Mouse (Mus musculus) neural tube, embryonic 11.5 days (tissue): Measurements from ENCODE around the gene Tbx6. TPM values are rescaled to one million over a fixed set of nuclear protein-coding genes. Genes with fewer than 3 reads are reported as not detected.

Experiments
- ATAC-seq: fragments of 200-750 bp; cut with Nextera tagmentation; 2 replicates; pipeline ENCODE4 v1.8.0; 2017; ENCODE audit warnings: moderate number of reproducible peaks, mild to moderate bottlenecking, moderate TSS enrichment, moderate library complexity; ENCODE audit not compliant: insufficient read depth, low FRiP score, low TSS enrichment
- DNase-seq: peaks from one replicate; pipeline ENCODE4 v3.0.0-alpha.2; 2015; ENCODE audit warnings: low spot score
- H3K27ac ChIP-seq: fragments of 300-500 bp; sonication (generic); 2 replicates; pipeline ENCODE4 v1.5.1; 2014; ENCODE audit warnings: low read depth, mild to moderate bottlenecking, low read length
- H3K27me3 ChIP-seq: fragments of 300-500 bp; sonication (generic); 2 replicates; pipeline ENCODE4 v1.6.1; 2014; ENCODE audit warnings: mild to moderate bottlenecking, low read length, mixed read lengths; ENCODE audit not compliant: control insufficient read depth, insufficient read depth
- H3K36me3 ChIP-seq: fragments of 300-500 bp; sonication (generic); 2 replicates; pipeline ENCODE4 v1.6.1; 2014; ENCODE audit warnings: mild to moderate bottlenecking, low read length, moderate library complexity, mixed read lengths; ENCODE audit not compliant: control insufficient read depth, insufficient read depth
- H3K4me1 ChIP-seq: fragments of 300-500 bp; sonication (generic); 2 replicates; pipeline ENCODE4 v1.6.1; 2014; ENCODE audit warnings: low read length, mixed read lengths; ENCODE audit not compliant: control insufficient read depth, insufficient read depth
- H3K4me2 ChIP-seq: fragments of 300-500 bp; sonication (generic); 2 replicates; pipeline ENCODE4 v1.6.1; 2014; ENCODE audit warnings: low read depth, mild to moderate bottlenecking, moderate library complexity
- H3K4me3 ChIP-seq: fragments of 300-500 bp; sonication (generic); 2 replicates; pipeline ENCODE4 v1.5.1; 2014; ENCODE audit warnings: low read depth, low read length
- H3K9ac ChIP-seq: fragments of 300-500 bp; sonication (generic); 2 replicates; pipeline ENCODE4 v1.6.1; 2014; ENCODE audit warnings: mild to moderate bottlenecking, low read length
- H3K9me3 ChIP-seq: fragments of 300-500 bp; sonication (generic); 2 replicates; pipeline ENCODE4 v1.6.1; 2016; ENCODE audit warnings: low read length; ENCODE audit not compliant: control insufficient read depth
- WGBS: fragments of 180-500 bp; shearing (Covaris S2); extraction: QIAGEN DNeasy Blood & Tissue Kit; methylation state at CpG from one replicate; pipeline ENCODE4 v1.1.7; 2014; 5-methylcytosine and 5-hydroxymethylcytosine counted together
- polyA plus RNA-seq: library from polyadenylated mRNA; unstranded; fragments of >200 nt; fragmentation: Nextera tagmentation; extraction: Ambion mirVana; gene quantifications from 2 replicates; pipeline ENCODE4 v1.2.1, GENCODE M21; 2014

The Tbx6 gene
- polyA plus RNA-seq, 1 experiment from 2014 or later, result 0.38 TPM

- Histone ChIP-seq H3K36me3 (no peaks in the 10 kb centered on the region), H3K4me1 (no peaks in the 10 kb centered on the region), H3K9ac (no peak overlapping the region), H3K27me3 (no peaks in the 10 kb centered on the region), H3K9me3 (no peaks in the 10 kb centered on the region), H3K4me3 (no peak overlapping the region), H3K4me2 (no peak overlapping the region), H3K27ac (no peak overlapping the region)
- WGBS, result 77% methylated on average over 7 of the region's 7 CpGs
- no peak for DNase-seq
- ATAC-seq, result no peak
Observed at GRCm38 (mm10) chr7:126748824-126749223, 32.5 kb upstream of the Tbx6 start.

GRCm38 (mm10) chr7:126749582-126750343 is 31.5 kb upstream of the Tbx6 start:
- Histone ChIP-seq H3K4me1 (no peaks in the 10 kb centered on the region), H3K9ac (no peak overlapping the region), H3K9me3 (no peaks in the 10 kb centered on the region), H3K4me3 (no peak overlapping the region), H3K4me2 (no peak overlapping the region), H3K27me3 (no peaks in the 10 kb centered on the region), H3K36me3 (no peaks in the 10 kb centered on the region), H3K27ac (no peak overlapping the region)
- WGBS, result 96% methylated on average over 17 of the region's 17 CpGs
- DNase-seq (no peak), ATAC-seq (no peak)

GRCm38 (mm10) chr7:126754866-126755265 is 26.4 kb upstream of the Tbx6 start:
- ATAC-seq, result peak; percentile 54; the same call in 1 of the 2 replicates
- Histone ChIP-seq H3K27ac (no peak overlapping the region), H3K36me3 (no peaks in the 10 kb centered on the region), H3K4me2 (no peak overlapping the region), H3K9me3 (no peaks in the 10 kb centered on the region), H3K9ac (0 out of 2 replicates have a peak overlapping the region, but pooled peaks have one; percentile 27), H3K4me1 (no peaks in the 10 kb centered on the region), H3K4me3 (no peak overlapping the region), H3K27me3 (no peaks in the 10 kb centered on the region)
- WGBS, result under 1% methylated on average over 9 of the region's 9 CpGs
- DNase-seq, result peak; percentile 83

- no peak overlapping the region for H3K4me2 ChIP-seq
- H3K27ac ChIP-seq, result no peak overlapping the region
- DNase-seq, result no peak
- no peak overlapping the region for H3K4me3 ChIP-seq
- H3K9me3 ChIP-seq, result no peaks in the 10 kb centered on the region
- H3K4me1 ChIP-seq, result 0 out of 2 replicates have a peak, but pooled peaks cover 2% of the 10 kb centered on the region
- peak; percentile 15; the same call in 1 of the 2 replicates for ATAC-seq
- H3K27me3 ChIP-seq, result no peaks in the 10 kb centered on the region
- 68% methylated on average over 7 of the region's 7 CpGs for WGBS
- no peak overlapping the region for H3K9ac ChIP-seq
- no peaks in the 10 kb centered on the region for H3K36me3 ChIP-seq
Observed at GRCm38 (mm10) chr7:126758539-126758938, 22.7 kb upstream of the Tbx6 start.

GRCm38 (mm10) chr7:126759050-126759671 is 22.1 kb upstream of the Tbx6 start, which contains the start of gene Mapk3:
Mapk3 (plus strand) TSS chr7:126759601.
- H3K36me3 ChIP-seq, result no peaks in the 10 kb centered on the region
- 0 out of 2 replicates have a peak, but pooled peaks cover 2% of the 10 kb centered on the region for H3K4me1 ChIP-seq
- 0% methylated on average over 6 of the region's 38 CpGs for WGBS
- H3K27ac ChIP-seq, result peak within 1 kb of the TSS; percentile 75
- peak; percentile 51 for ATAC-seq
- H3K4me3 ChIP-seq, result peak within 1 kb of the TSS; percentile 64
- H3K9ac ChIP-seq, result peak within 1 kb of the TSS; percentile 78
- H3K27me3 ChIP-seq, result no peaks in the 10 kb centered on the region
- peak within 1 kb of the TSS; percentile 96 for H3K4me2 ChIP-seq
- peak; percentile 91 for DNase-seq
- no peaks in the 10 kb centered on the region for H3K9me3 ChIP-seq

- H3K27ac ChIP-seq, result peak overlapping the region; percentile 75
- ATAC-seq (peak; percentile 57), DNase-seq (no peak)
- under 1% methylated on average over 21 of the region's 24 CpGs for WGBS
- peak overlapping the region; percentile 96 for H3K4me2 ChIP-seq
- no peaks in the 10 kb centered on the region for H3K9me3 ChIP-seq
- H3K27me3 ChIP-seq, result no peaks in the 10 kb centered on the region
- peak overlapping the region; percentile 64 for H3K4me3 ChIP-seq
- peak overlapping the region; percentile 78 for H3K9ac ChIP-seq
- 0 out of 2 replicates have a peak, but pooled peaks cover 2% of the 10 kb centered on the region for H3K4me1 ChIP-seq
- no peaks in the 10 kb centered on the region; the same call in 1 of the 2 replicates for H3K36me3 ChIP-seq
Observed at GRCm38 (mm10) chr7:126759672-126760390, 21.5 kb upstream of the Tbx6 start.

GRCm38 (mm10) chr7:126760391-126760802 is 20.9 kb upstream of the Tbx6 start:
- Histone ChIP-seq H3K4me2 (peak overlapping the region; percentile 96), H3K4me1 (0 out of 2 replicates have a peak, but pooled peaks cover 2% of the 10 kb centered on the region), H3K9ac (peak overlapping the region; percentile 78), H3K27me3 (no peaks in the 10 kb centered on the region), H3K9me3 (no peaks in the 10 kb centered on the region), H3K4me3 (peak overlapping the region; percentile 64), H3K36me3 (no peaks in the 10 kb centered on the region; the same call in 1 of the 2 replicates), H3K27ac (peak overlapping the region; percentile 75)
- no peak for DNase-seq
- 26% methylated on average over 3 of the region's 3 CpGs for WGBS
- no peak for ATAC-seq

- no peak for ATAC-seq
- no peak overlapping the region for H3K27ac ChIP-seq
- no peaks in the 10 kb centered on the region; the same call in 1 of the 2 replicates for H3K36me3 ChIP-seq
- H3K9me3 ChIP-seq, result no peaks in the 10 kb centered on the region
- H3K4me2 ChIP-seq, result peak overlapping the region; percentile 96; the same call in 1 of the 2 replicates
- no peak overlapping the region for H3K4me3 ChIP-seq
- no peak overlapping the region for H3K9ac ChIP-seq
- no peaks in the 10 kb centered on the region for H3K27me3 ChIP-seq
- 0 out of 2 replicates have a peak, but pooled peaks cover 2% of the 10 kb centered on the region for H3K4me1 ChIP-seq
- DNase-seq, result no peak
- WGBS, result 78% methylated on average over 4 of the region's 4 CpGs
Observed at GRCm38 (mm10) chr7:126760956-126761355, 20.3 kb upstream of the Tbx6 start.
